Mouse (Mus musculus): Measurements from ENCODE around the gene Fam135a. TPM values are rescaled to one million over a fixed set of nuclear protein-coding genes. Genes with fewer than 3 reads are reported as not detected.

Fam135a gene
- 14.0 TPM for polyA plus RNA-seq (2014; fragmentation: Illumina TruSeq; extraction: RNeasy Lipid Tissue Mini Kit (QIAGEN cat#74804); ENCODE audit: low read depth, low replicate concordance)

DNA sequence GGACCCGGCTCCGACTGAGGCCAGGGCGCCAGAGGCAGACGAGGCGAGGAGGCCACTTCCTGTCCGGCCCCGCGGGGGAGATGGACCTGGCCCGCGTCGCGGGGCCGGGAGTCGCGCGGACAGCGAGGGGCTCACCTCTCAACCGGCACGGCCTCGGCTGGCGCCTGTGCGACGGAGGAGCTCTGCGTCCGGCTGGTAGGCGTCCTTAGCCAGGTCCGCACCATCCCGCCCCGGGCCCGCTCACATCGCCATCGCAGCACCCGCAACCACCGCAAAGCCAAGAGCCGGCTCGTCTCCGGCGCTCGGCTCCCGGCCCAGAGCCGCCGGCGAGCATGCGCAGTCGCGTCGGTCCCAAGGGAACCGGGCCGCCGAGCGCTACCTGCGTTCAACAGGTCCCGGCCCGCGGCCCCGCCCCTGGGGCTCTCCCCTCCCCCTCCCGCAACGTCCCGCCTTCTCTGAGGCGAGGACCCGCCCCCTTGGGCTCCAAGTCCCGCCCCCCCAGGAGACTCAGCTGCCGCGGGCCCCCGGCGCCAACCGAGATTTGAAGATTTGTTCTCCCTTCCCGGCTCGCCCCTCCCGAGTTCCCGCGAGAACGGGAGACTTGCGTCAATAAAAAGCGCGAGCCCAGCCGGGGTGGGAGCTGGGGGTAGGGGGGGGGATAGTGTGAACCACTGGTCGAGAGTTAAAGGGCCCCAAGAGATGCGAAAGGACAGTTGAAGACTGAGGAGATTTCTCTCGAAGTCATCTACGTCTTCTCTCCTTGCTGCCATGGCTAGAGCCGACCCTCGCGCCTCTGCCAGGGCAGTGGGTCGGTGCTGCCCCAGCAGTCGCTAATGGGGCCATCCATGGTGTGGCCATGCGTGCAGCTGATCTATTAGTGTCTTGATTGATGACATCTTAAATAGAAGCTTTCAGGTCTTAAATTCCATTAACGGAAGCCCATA, at the start of gene Fam135a:
Gene Fam135a (minus strand): TSS at position 416 of the 944 bp plus-strand sequence.

GRCm38 (mm10) chr1:24005070-24005804, 94.9 kb downstream of the Fam135a start, which contains the start of gene Sdhaf4:
Sdhaf4 (minus strand) TSS chr1:24005656.

Other genes starting within 250 kb of the Fam135a start
- gene Smap1, start 178.0 kb downstream of the Fam135a start, polyA plus RNA-seq (2014; fragmentation: Illumina TruSeq; extraction: RNeasy Lipid Tissue Mini Kit (QIAGEN cat#74804); ENCODE audit: low read depth, low replicate concordance), result 43.9 TPM
- 36.1 TPM for gene Sdhaf4, start 94.7 kb downstream of the Fam135a start, polyA plus RNA-seq (2014; fragmentation: Illumina TruSeq; extraction: RNeasy Lipid Tissue Mini Kit (QIAGEN cat#74804); ENCODE audit: low read depth, low replicate concordance)
- gene Col9a1, start 77.3 kb upstream of the Fam135a start, polyA plus RNA-seq (2014; fragmentation: Illumina TruSeq; extraction: RNeasy Lipid Tissue Mini Kit (QIAGEN cat#74804); ENCODE audit: low read depth, low replicate concordance), result 0.29 TPM